Mouse (Mus musculus): ENCODE data around the gene Sh3rf3.

DNA sequence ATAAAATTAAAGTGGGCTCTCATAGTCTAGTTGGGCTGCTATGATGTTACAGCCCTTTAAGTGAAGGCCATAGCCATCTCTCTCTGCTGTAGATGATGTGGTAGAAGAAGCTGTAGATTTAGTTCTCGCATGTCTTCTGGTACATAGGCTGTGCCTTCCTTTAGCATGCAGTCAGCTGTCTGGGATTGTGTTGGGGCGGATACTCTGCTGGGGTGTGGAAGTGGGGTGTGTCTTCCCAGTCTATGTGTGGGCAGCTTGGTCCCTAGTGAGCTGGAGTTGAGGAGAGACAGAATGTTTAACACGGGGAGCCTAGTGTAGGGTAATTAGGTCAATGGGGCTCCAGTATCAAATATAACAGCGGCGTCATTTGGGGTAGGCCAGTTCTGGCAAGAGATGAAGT, 82.3 kb downstream of the Sh3rf3 start:
- TF ChIP-seq CTCF (IDR thresholded peaks at IDR 0.05; ENCODE audit: low read depth) (no peak), EP300 (IDR thresholded peaks at IDR 0.05; ENCODE audit: low read depth) (no peak)
